Mouse (Mus musculus): ENCODE measurements around the gene Col9a1.

Col9a1 gene

DNA sequence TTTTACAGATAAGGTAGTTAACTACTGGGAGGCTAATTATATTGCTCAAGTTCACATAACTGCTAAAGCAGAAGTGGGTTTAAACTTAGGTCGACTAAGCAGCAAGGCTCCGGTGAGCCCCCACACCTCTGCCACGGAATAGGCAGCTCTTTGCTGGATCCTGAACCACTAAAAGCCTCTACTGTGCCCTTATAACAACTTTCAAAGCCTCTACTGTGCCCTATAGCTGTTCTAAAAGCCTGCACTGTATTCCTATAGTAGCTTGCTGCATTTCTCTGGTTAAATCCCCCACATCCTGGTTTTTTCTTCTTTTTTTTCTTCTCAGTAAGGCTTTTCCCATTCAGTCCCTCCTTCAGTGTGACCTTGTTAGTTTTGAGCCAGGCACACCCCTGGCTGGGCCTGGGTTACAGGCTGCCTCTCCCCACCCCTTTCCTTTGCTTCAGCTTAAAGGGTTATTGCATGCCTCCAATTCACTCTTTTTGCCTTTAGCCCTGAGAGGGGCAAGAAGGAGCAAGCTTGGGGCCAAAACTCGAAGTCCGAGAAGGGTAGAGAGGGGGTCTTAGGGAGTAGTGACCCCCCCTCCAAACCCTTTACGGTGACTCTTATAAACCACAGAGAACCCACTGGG is at the start of gene Col9a1:
Gene Col9a1 (plus strand): TSS at position 387 of the 628 bp plus-strand sequence.
- DNase-seq (ENCODE audit: low read depth, low spot score), result no peak

DNA sequence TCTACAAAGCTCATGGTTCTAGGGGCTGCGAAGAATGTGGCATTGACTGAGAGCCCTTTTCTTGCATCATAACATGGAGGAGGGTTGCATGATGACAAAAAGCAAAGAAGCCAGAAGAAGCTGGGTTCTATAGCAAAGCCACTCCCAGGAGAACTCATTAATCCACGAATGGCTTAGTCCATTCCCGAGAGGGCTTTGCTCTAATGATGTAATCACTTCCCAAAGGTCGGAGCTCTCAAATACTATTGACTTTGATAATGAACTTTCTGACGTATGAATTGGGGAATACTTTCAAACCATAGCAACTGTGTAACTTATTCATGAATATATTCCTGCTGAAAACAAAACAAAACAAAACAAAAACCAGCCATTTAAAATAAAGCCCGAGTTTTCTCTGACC is 49.5 kb upstream of the Col9a1 start:
- DNase-seq (ENCODE audit: low read depth, low spot score), result no peak

- no peak for DNase-seq (ENCODE audit: low read depth, low spot score)
Measured at GRCm38 (mm10) chr1:24133853-24134252, 43.6 kb upstream of the Col9a1 start.

DNA sequence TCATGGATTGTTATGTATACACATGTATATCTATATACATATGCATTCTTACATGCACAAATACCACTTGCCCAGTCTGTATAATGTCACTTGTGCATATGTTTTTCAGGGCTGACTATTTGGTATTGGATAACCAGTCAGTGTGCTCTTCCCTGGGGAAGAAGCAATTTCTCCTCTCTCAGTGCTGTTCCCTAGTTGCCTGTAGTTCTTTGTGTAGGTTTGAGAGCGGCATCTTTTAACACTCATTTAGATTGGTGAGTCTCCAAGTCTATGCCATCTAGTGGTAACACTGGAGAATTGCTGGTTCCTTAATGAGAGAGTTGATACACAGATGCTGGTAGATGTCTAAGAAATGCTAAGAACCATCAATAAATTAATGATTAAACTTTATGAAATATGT is 42.6 kb upstream of the Col9a1 start:
- DNase-seq (ENCODE audit: low read depth, low spot score), result peak; percentile 63

GRCm38 (mm10) chr1:24137133-24137532 is 40.3 kb upstream of the Col9a1 start:
- peak; percentile 64 for DNase-seq (ENCODE audit: low read depth, low spot score)

- DNase-seq (ENCODE audit: low read depth, low spot score), result no peak
Measured at GRCm38 (mm10) chr1:24140555-24140954, 36.9 kb upstream of the Col9a1 start.

DNA sequence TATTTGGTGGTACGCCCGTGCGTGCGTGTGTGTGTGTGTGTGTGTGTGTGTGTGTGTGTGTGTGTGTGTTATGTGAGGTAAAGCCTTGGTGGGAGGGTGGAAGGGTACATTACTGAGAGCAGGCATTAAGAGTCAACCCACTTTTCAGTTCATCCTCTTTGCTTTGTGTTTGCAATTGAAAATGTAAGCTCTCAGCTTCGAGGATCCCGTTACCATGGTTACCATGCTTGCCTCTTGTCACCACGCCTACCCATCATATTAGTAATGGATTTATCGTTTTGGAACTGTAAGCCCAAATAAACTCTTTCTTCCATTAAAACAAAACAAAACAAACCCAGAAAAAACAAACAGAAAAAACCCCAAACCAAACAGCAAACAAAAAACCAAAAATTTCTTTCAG is 33.9 kb upstream of the Col9a1 start:
- no peak for DNase-seq (ENCODE audit: low read depth, low spot score)

DNA sequence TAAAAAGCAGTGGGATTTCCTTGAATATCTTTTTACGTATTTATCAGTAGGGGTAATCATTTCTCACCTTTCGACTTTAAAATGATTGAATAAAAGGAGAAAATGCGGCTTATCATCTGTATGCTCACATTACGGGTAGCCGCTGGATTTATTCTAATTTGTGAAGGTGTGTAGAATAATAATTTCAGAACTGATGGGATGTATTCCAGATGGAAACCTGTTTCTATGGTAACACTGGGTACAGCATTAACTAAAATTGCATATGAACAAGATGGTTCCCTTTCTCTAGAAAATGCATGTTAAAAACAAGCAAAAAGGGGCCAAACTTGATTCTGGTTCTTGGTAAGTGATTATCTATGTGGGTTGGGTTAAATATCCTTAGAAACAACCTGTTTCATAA is 19.7 kb upstream of the Col9a1 start:
- DNase-seq (ENCODE audit: low read depth, low spot score), result no peak

- peak; percentile 2 for DNase-seq (ENCODE audit: low read depth, low spot score)
Measured at GRCm38 (mm10) chr1:24169410-24169809, 8.0 kb upstream of the Col9a1 start.

GRCm38 (mm10) chr1:24171205-24171866 is 6.1 kb upstream of the Col9a1 start:
- DNase-seq (ENCODE audit: low read depth, low spot score), result peak; percentile 77

DNA sequence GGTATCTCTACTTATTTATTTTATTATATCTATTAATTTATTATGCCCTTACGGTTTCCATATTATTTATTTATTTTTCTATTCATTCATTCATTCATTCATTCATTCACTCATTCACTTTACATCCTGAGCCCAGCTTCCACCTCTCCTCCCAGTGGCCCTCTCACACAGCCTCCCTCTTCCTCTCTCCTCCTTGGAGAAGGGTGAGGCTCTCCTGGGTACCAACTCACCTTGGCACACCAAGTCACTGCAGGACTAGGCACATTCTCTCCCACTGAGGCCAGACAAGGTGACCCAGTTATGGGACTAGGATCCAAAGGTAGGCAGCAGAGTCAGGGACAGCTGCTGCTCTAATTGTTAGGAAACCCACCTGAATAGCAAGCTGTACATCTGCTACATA is 5.5 kb upstream of the Col9a1 start:
- no peak for DNase-seq (ENCODE audit: low read depth, low spot score)

DNA sequence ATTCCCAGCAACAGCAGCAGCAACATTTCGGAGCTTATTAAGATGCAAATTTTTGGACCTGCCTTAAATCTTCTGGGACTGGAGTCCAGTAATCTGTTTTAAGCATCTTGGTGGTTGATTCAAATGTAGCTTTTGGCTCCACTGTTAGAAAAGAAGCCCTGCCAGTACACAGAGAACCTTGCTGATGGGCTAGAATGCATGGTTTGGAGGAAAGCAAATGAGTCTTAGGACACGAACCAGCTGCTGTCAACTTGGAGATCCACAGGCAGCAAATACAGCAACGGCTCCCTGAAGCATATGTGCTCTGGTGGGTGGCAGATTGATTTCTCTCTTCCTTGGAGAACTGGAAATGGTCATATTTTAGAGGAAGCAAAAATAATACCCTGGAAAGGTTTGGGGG is 4.8 kb upstream of the Col9a1 start:
- DNase-seq (ENCODE audit: low read depth, low spot score), result no peak

- DNase-seq (ENCODE audit: low read depth, low spot score), result no peak
Measured at GRCm38 (mm10) chr1:24175761-24176160, 1.6 kb upstream of the Col9a1 start.

DNA sequence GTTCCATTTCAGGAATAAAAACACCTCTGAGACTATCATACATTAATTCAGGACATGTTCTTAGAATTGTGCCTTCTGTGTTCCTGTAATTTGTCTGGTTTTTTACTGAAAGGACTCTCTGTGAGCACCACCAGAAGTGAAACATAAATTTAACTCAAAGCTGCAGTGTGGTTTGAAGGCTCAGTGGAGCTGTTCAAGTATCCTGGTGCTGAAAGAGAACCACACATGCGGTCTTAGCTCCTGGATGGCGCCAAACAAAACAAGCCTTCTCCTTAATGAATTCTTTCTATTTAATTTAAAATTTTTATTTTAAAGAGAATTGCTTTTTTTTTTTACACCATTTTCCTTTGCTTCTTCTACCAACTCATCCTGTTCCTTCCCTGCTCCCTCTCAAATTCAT is 2.4 kb downstream of the Col9a1 start:
- peak; percentile 29 for DNase-seq (ENCODE audit: low read depth, low spot score)

- DNase-seq (ENCODE audit: low read depth, low spot score), result no peak
Measured at GRCm38 (mm10) chr1:24184981-24185380, 7.6 kb downstream of the Col9a1 start.

GRCm38 (mm10) chr1:24186964-24187363 is 9.6 kb downstream of the Col9a1 start:
- DNase-seq (ENCODE audit: low read depth, low spot score), result peak; percentile 15

DNA sequence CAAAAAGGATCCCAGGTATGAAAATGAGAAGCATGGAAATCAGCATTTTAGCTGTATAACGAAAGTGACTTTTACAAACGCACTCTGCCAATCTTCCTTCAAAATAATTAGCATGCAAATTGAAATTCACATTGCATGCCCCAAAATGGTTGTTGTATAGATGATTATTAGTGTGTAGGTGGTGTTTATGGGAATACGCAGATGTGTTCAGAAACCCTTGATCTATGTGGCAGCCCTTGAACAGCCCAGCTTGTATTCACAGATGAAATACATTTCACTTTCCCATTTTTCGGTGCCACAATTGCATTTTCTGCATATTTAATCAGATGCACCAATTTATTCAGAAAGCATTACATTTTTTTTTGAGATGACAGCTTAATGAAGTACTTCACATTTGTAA is 14.3 kb downstream of the Col9a1 start:
- DNase-seq (ENCODE audit: low read depth, low spot score), result no peak

DNA sequence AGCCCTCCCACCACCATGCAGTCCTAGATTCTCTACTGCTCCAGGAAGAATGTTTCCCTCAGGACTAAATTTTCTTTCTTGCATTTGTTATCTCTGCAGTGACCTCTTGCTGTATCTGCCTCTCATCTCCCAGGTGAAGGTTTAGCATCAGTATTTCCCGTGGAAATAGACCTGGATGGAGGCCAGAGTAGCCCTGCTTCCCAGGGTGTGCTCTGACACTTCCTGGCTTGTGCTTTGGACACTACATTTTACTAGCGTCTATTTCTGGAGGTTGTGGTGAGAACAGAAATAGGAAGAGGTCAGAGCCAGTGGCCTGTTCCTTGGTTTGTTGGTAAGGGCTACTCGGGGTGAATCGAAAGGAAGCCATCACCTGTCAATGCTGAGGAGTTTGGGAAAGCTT is 16.7 kb downstream of the Col9a1 start:
- no peak for DNase-seq (ENCODE audit: low read depth, low spot score)

DNA sequence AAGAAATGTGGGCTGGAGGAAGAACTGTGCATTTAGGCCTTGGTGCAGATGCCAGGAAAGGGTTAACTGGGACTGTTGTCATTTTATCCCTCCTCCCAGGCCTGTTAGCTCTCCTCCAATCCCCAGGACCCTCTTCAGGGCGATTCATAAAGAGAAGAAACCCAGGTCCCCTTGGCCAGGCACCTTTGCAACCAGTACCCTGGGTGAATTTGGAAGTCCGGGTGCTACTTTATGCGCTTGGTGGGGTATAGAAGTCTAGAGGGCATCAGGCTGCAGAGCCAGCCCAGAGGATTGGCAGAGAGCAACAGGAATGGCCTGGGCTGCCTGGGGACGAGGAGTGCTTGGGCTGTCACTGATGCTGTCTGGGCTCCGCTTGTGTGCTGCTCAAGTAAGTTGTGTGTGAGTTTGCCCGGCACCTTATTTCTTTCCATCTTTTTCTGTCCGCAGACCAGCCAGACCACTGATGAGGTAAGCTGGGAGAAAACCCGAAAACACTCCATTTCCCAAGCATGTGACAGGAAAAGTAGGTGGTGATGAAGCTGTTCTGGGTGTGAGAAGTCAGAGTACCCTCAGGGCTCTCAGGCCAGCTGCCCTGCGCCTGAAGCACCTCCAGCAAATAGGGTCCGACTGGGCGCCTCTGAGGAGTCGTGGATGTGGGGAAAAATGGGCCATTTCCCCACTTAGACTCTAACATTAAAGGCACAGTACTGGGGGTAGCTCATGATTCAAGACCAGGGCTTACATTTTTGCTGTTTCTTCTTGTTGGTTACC is 17.8 kb downstream of the Col9a1 start:
- no peak for DNase-seq (ENCODE audit: low read depth, low spot score)

- no peak for DNase-seq (ENCODE audit: low read depth, low spot score)
Measured at GRCm38 (mm10) chr1:24195951-24196517, 18.6 kb downstream of the Col9a1 start.

DNA sequence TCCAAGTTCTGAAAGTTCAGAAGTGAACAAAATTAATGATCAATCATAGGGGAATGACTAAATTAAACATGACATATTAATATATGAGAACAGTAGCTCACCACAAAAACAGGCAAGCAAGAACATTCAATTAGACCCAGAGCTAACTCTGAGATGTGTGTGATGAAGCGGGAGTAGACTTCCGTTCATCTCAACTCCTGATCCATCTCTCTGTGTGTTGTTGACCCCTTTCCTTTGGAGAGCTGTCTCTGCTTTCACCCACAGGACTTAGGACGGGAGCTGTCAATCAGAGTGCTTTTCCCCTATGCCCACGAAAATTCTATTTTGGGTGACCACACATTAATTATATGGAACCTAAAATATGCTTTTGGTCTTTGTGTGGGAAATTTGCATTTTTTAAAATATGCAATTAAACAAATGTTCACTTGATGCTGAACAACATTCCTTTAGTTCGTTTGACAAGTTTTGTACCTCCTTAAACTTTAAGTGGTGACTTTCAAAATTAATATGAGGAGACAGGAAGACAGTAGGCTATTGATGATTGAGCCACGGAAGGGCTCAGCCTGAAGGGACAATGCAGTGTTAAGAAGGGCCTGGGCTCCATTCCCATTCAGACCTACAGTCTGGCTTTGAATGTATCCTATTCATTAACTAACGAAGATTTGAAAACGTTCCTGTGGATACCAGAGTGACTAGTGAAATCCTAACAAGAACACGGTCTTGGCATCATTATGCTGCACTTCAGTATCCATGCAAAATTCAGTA is 34.4 kb downstream of the Col9a1 start:
- DNase-seq (ENCODE audit: low read depth, low spot score), result no peak

DNA sequence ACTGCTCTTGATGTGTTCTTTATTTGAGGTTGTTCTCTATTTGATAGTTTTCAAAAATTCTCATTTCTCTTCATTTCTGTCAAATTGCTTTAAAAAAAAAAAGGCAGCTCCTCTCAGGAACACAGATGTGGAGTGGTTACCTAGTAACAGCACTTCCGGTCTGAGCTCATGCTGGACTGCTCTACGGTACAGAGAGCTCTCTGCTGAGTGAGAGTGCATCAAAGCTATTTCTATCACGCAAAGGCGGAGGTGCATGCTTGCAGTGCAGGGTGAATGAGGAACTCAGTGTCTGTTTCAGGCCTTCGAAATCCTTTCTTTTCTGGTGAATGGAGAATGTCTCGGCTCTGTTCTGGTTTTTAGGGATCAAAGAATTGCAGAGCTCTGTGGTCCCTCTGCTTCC is 41.6 kb downstream of the Col9a1 start:
- DNase-seq (ENCODE audit: low read depth, low spot score), result no peak
